Mouse (Mus musculus): ENCODE measurements at regions not wholly inside any gene's neighbourhood (a gene's known extent, or its start where the extent isn't known, plus 50 kb on each side); places are given as distances from the start of the nearest gene placed in this dataset.

GRCm38 (mm10) chr13:97832448-97832847 lies 72.0 kb upstream of the Gm10260 start:
- Histone ChIP-seq H3K27ac (ENCODE audit: low read depth, low read length) (no peak overlapping the region), H3K4me1 (ENCODE audit: insufficient read depth, low read length) (no peaks in the 10 kb centered on the region), H3K9me3 (ENCODE audit: low read length) (no peaks in the 10 kb centered on the region), H3K4me3 (ENCODE audit: low read depth, low read length) (no peak overlapping the region), H3K36me3 (ENCODE audit: insufficient read depth, low read length) (no peaks in the 10 kb centered on the region), H3K4me2 (ENCODE audit: low read depth, low read length, poor library complexity, severe bottlenecking) (no peak overlapping the region), H3K9ac (replicated peaks; ENCODE audit: low read length, poor library complexity, severe bottlenecking) (no peak overlapping the region), H3K27me3 (ENCODE audit: insufficient read depth, low read length) (no peaks in the 10 kb centered on the region)
- no peak for TF ChIP-seq CTCF (IDR thresholded peaks at IDR 0.05)
- ATAC-seq (ENCODE audit: low FRiP score) (no peak), DNase-seq (ENCODE audit: low spot score) (no peak)
- 91% methylated on average over 1 of the region's 1 CpGs for WGBS

GRCm38 (mm10) chr13:97831839-97832238 lies 71.4 kb upstream of the Gm10260 start:
- no peak overlapping the region for H3K4me3 ChIP-seq (ENCODE audit: low read depth, low read length)
- no peak overlapping the region for H3K9ac ChIP-seq (replicated peaks; ENCODE audit: low read length, poor library complexity, severe bottlenecking)
- H3K27ac ChIP-seq (ENCODE audit: low read depth, low read length), result no peak overlapping the region
- H3K4me1 ChIP-seq (ENCODE audit: insufficient read depth, low read length), result no peaks in the 10 kb centered on the region
- no peaks in the 10 kb centered on the region for H3K9me3 ChIP-seq (ENCODE audit: low read length)
- 74% methylated on average over 5 of the region's 5 CpGs for WGBS
- no peak overlapping the region for H3K4me2 ChIP-seq (ENCODE audit: low read depth, low read length, poor library complexity, severe bottlenecking)
- DNase-seq (ENCODE audit: low spot score) (no peak), ATAC-seq (ENCODE audit: low FRiP score) (no peak)
- no peak for TF ChIP-seq CTCF (IDR thresholded peaks at IDR 0.05)
- H3K27me3 ChIP-seq (ENCODE audit: insufficient read depth, low read length), result no peaks in the 10 kb centered on the region
- H3K36me3 ChIP-seq (ENCODE audit: insufficient read depth, low read length), result no peaks in the 10 kb centered on the region

DNA sequence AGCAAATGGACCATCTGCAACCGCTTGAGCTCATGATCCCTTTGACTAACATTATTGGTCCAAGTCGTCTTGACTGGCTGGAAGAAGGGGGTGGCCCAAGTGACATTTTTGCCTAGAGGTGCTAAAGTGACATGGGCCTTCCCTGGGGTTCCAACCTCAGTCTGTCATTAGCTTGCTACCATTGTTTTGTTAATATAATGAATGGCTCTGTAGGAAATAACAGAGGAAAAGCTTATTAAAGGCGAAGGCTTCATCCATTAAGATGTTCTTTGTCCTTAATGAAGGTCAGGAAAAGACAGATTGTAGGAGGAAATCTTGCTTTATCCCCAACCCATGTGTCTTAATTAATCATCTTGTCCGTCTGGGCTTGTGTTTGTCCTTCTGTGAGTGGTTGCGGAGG lies 69.1 kb upstream of the Gm10260 start:
- 0 out of 2 replicates have a peak, but pooled peaks cover 8% of the 10 kb centered on the region for H3K4me1 ChIP-seq (ENCODE audit: insufficient read depth, low read length)

GRCm38 (mm10) chr13:97825801-97826576 lies 65.6 kb upstream of the Gm10260 start:
- Histone ChIP-seq H3K9me3 (ENCODE audit: low read length) (no peaks in the 10 kb centered on the region), H3K27ac (ENCODE audit: low read depth, low read length) (no peak overlapping the region), H3K4me2 (ENCODE audit: low read depth, low read length, poor library complexity, severe bottlenecking) (no peak overlapping the region), H3K4me3 (ENCODE audit: low read depth, low read length) (no peak overlapping the region), H3K27me3 (ENCODE audit: insufficient read depth, low read length) (no peaks in the 10 kb centered on the region), H3K9ac (replicated peaks; ENCODE audit: low read length, poor library complexity, severe bottlenecking) (no peak overlapping the region), H3K36me3 (ENCODE audit: insufficient read depth, low read length) (no peaks in the 10 kb centered on the region), H3K4me1 (ENCODE audit: insufficient read depth, low read length) (peaks cover 14% of the 10 kb centered on the region; the same call in 1 of the 2 replicates)
- no peak for ATAC-seq (ENCODE audit: low FRiP score)
- no peak for TF ChIP-seq CTCF (IDR thresholded peaks at IDR 0.05)
- DNase-seq (ENCODE audit: low spot score), result peak; percentile 72
- WGBS, result 34% methylated on average over 22 of the region's 22 CpGs

More for the DNA sequence above, 69.1 kb upstream of the Gm10260 start:
- DNase-seq (ENCODE audit: low spot score) (no peak), ATAC-seq (ENCODE audit: low FRiP score) (no peak)
- no peak for TF ChIP-seq CTCF (IDR thresholded peaks at IDR 0.05)
- Histone ChIP-seq H3K36me3 (ENCODE audit: insufficient read depth, low read length) (no peaks in the 10 kb centered on the region), H3K27ac (ENCODE audit: low read depth, low read length) (no peak overlapping the region), H3K27me3 (ENCODE audit: insufficient read depth, low read length) (no peaks in the 10 kb centered on the region), H3K4me3 (ENCODE audit: low read depth, low read length) (no peak overlapping the region), H3K9me3 (ENCODE audit: low read length) (no peaks in the 10 kb centered on the region), H3K4me2 (ENCODE audit: low read depth, low read length, poor library complexity, severe bottlenecking) (no peak overlapping the region), H3K9ac (replicated peaks; ENCODE audit: low read length, poor library complexity, severe bottlenecking) (no peak overlapping the region)
- 54% methylated on average over 5 of the region's 5 CpGs for WGBS

GRCm38 (mm10) chr13:97825361-97825760 lies 64.9 kb upstream of the Gm10260 start:
- DNase-seq (ENCODE audit: low spot score) (no peak), ATAC-seq (ENCODE audit: low FRiP score) (no peak)
- no peaks in the 10 kb centered on the region for H3K36me3 ChIP-seq (ENCODE audit: insufficient read depth, low read length)
- peaks cover 14% of the 10 kb centered on the region; the same call in 1 of the 2 replicates for H3K4me1 ChIP-seq (ENCODE audit: insufficient read depth, low read length)
- no peak for TF ChIP-seq CTCF (IDR thresholded peaks at IDR 0.05)
- H3K9ac ChIP-seq (replicated peaks; ENCODE audit: low read length, poor library complexity, severe bottlenecking), result no peak overlapping the region
- H3K27ac ChIP-seq (ENCODE audit: low read depth, low read length), result no peak overlapping the region
- no peak overlapping the region for H3K4me3 ChIP-seq (ENCODE audit: low read depth, low read length)
- 37% methylated on average over 3 of the region's 3 CpGs for WGBS
- H3K27me3 ChIP-seq (ENCODE audit: insufficient read depth, low read length), result no peaks in the 10 kb centered on the region
- no peaks in the 10 kb centered on the region for H3K9me3 ChIP-seq (ENCODE audit: low read length)
- no peak overlapping the region for H3K4me2 ChIP-seq (ENCODE audit: low read depth, low read length, poor library complexity, severe bottlenecking)

DNA sequence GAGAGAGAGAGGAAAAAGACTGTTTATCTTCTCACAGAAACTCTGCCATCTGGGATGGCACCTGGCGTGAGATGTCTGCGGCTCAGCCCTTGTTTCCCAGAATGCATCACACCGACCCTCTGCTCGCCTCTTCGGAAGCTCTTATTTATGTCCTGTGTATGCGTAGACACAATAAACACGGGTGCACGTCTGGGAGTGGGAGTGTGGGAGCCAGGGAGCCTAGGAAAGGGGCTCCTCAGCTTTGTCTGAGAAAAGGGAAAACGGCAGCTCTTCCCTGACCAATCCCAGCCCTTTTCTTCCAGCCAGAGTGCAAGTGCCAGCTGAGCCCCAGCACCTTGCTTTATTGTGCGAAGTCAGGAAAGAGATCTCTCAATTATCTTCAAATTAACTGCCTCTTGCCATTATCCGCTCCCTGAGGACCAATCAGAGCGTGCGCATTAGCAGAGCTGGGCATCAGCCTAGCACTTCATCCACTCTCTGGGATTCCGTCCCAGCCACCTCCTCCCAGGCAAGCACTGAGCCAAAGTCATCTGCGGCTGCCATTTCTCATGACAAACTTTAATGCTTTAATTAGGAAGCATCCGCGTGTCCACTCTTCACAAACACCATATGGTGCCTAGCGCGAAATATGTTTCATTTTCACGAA lies 63.8 kb upstream of the Gm10260 start:
- no peak for TF ChIP-seq CTCF (IDR thresholded peaks at IDR 0.05)
- Histone ChIP-seq H3K27me3 (ENCODE audit: insufficient read depth, low read length) (no peaks in the 10 kb centered on the region), H3K36me3 (ENCODE audit: insufficient read depth, low read length) (no peaks in the 10 kb centered on the region), H3K27ac (ENCODE audit: low read depth, low read length) (no peak overlapping the region), H3K4me1 (ENCODE audit: insufficient read depth, low read length) (peaks cover 14% of the 10 kb centered on the region; the same call in 1 of the 2 replicates), H3K9ac (replicated peaks; ENCODE audit: low read length, poor library complexity, severe bottlenecking) (no peak overlapping the region; the same call in 1 of the 2 replicates), H3K4me3 (ENCODE audit: low read depth, low read length) (peak overlapping the region; percentile 27), H3K4me2 (ENCODE audit: low read depth, low read length, poor library complexity, severe bottlenecking) (peak overlapping the region; percentile 70), H3K9me3 (ENCODE audit: low read length) (no peaks in the 10 kb centered on the region)
- ATAC-seq (ENCODE audit: low FRiP score), result 0 out of 2 replicates have a peak, but pooled peaks have one; percentile 20
- 17% methylated on average over 20 of the region's 20 CpGs for WGBS
- peak; percentile 90 for DNase-seq (ENCODE audit: low spot score)
